Mouse (Mus musculus) forebrain, embryonic 14.5 days (tissue): ENCODE data around the gene Afap1. TPM values are rescaled to one million over a fixed set of nuclear protein-coding genes. Genes with fewer than 3 reads are reported as not detected.

Experiments
- ATAC-seq: fragments of 200-750 bp; cut with Nextera tagmentation; 2 replicates; pipeline ENCODE4 v1.8.0; 2017; ENCODE audit warnings: mild to moderate bottlenecking, moderate library complexity
- DNase-seq: peaks from one replicate; pipeline ENCODE4 v3.0.0-alpha.2; 2015; ENCODE audit warnings: low spot score
- H3K27ac ChIP-seq: fragments of 300-500 bp; sonication (generic); 2 replicates; pipeline ENCODE4 v1.5.1; 2014; ENCODE audit warnings: low read depth, mild to moderate bottlenecking, control low read depth, low read length, moderate library complexity
- H3K27me3 ChIP-seq: fragments of 300-500 bp; sonication (generic); replicated peaks from 2 replicates; pipeline ENCODE4 v1.6.1; 2014; ENCODE audit warnings: low read length, control low read depth, mixed read lengths; ENCODE audit not compliant: control insufficient read depth, insufficient read depth
- H3K36me3 ChIP-seq: fragments of 300-500 bp; sonication (generic); 2 replicates; pipeline ENCODE4 v1.6.1; 2014; ENCODE audit warnings: low read length, control low read depth; ENCODE audit not compliant: control insufficient read depth, insufficient read depth
- H3K4me1 ChIP-seq: fragments of 300-500 bp; sonication (generic); 2 replicates; pipeline ENCODE4 v1.6.1; 2014; ENCODE audit warnings: antibody characterized with exemption, low read length, control low read depth; ENCODE audit not compliant: control insufficient read depth, insufficient read depth
- H3K4me2 ChIP-seq: fragments of 300-500 bp; sonication (generic); 2 replicates; pipeline ENCODE4 v1.6.1; 2014; ENCODE audit warnings: mild to moderate bottlenecking, control low read depth, low read length
- H3K4me3 ChIP-seq: fragments of 300-500 bp; sonication (generic); 2 replicates; pipeline ENCODE4 v1.5.1; 2014; ENCODE audit warnings: low read depth, low read length, control low read depth
- H3K9ac ChIP-seq: fragments of 300-500 bp; sonication (generic); 2 replicates; pipeline ENCODE4 v1.6.1; 2014; ENCODE audit warnings: mild to moderate bottlenecking, low read length, control low read depth, moderate library complexity
- H3K9me3 ChIP-seq: fragments of 300-500 bp; sonication (generic); replicated peaks from 2 replicates; pipeline ENCODE4 v1.6.1; 2016; ENCODE audit warnings: low read length, control low read depth, mixed read lengths; ENCODE audit not compliant: control insufficient read depth
- WGBS: fragments of 180-500 bp; shearing (Covaris S2); extraction: QIAGEN DNeasy Blood & Tissue Kit; methylation state at CpG from one replicate; pipeline ENCODE4 v1.1.7; 2014; 5-methylcytosine and 5-hydroxymethylcytosine counted together
- polyA plus RNA-seq: library from polyadenylated mRNA; unstranded; fragments of >200 nt; fragmentation: Nextera tagmentation; extraction: Ambion mirVana; gene quantifications from 2 replicates; pipeline ENCODE4 v1.2.1, GENCODE M21; 2014

The Afap1 gene
- polyA plus RNA-seq, 1 experiment from 2014 or later, result 36.9 TPM

GRCm38 (mm10) chr5:36040398-36041235 is 147.5 kb downstream of the Afap1 start:
- ATAC-seq (peak; percentile 92), DNase-seq (peak; percentile 90)
- 0 out of 2 replicates have a peak overlapping the region, but pooled peaks have one; percentile 5 for H3K4me2 ChIP-seq
- no peaks in the 10 kb centered on the region for H3K36me3 ChIP-seq
- peak overlapping the region; percentile 77 for H3K27ac ChIP-seq
- 44% methylated on average over 13 of the region's 13 CpGs for WGBS
- peaks cover 14% of the 10 kb centered on the region for H3K4me1 ChIP-seq
- no peaks in the 10 kb centered on the region for H3K27me3 ChIP-seq
- no peaks in the 10 kb centered on the region for H3K9me3 ChIP-seq
- H3K4me3 ChIP-seq, result no peak overlapping the region
- no peak overlapping the region; the same call in 1 of the 2 replicates for H3K9ac ChIP-seq

GRCm38 (mm10) chr5:36041236-36041562 is 148.1 kb downstream of the Afap1 start:
- Histone ChIP-seq H3K4me2 (0 out of 2 replicates have a peak overlapping the region, but pooled peaks have one; percentile 5), H3K4me3 (no peak overlapping the region), H3K9ac (no peak overlapping the region; the same call in 1 of the 2 replicates), H3K27ac (peak overlapping the region; percentile 77), H3K36me3 (no peaks in the 10 kb centered on the region), H3K9me3 (no peaks in the 10 kb centered on the region), H3K4me1 (peaks cover 14% of the 10 kb centered on the region), H3K27me3 (no peaks in the 10 kb centered on the region)
- DNase-seq (no peak), ATAC-seq (peak; percentile 58)

- H3K36me3 ChIP-seq, result no peaks in the 10 kb centered on the region
- peaks cover 14% of the 10 kb centered on the region for H3K4me1 ChIP-seq
- no peak overlapping the region; the same call in 1 of the 2 replicates for H3K9ac ChIP-seq
- H3K27me3 ChIP-seq, result no peaks in the 10 kb centered on the region
- H3K9me3 ChIP-seq, result no peaks in the 10 kb centered on the region
- no peak overlapping the region for H3K4me3 ChIP-seq
- WGBS, result 95% methylated on average over 6 of the region's 6 CpGs
- ATAC-seq (0 out of 2 replicates have a peak, but pooled peaks have one; percentile 19), DNase-seq (no peak)
- no peak overlapping the region for H3K4me2 ChIP-seq
- peak overlapping the region; percentile 77 for H3K27ac ChIP-seq
Observed at GRCm38 (mm10) chr5:36041756-36042155, 148.6 kb downstream of the Afap1 start.

GRCm38 (mm10) chr5:36043154-36043553 is 150.0 kb downstream of the Afap1 start:
- Histone ChIP-seq H3K9me3 (no peaks in the 10 kb centered on the region), H3K9ac (no peak overlapping the region), H3K27me3 (no peaks in the 10 kb centered on the region), H3K4me1 (peaks cover 14% of the 10 kb centered on the region), H3K4me2 (no peak overlapping the region), H3K27ac (no peak overlapping the region), H3K4me3 (no peak overlapping the region), H3K36me3 (no peaks in the 10 kb centered on the region)
- DNase-seq, result no peak
- no peak for ATAC-seq
- WGBS, result 93% methylated on average over 2 of the region's 2 CpGs

Other genes with a start within 250 kb of the Afap1 start
- 7.8 and 10.0 TPM in 2 replicates for gene Htra3, start 213.5 kb upstream of the Afap1 start, polyA plus RNA-seq
- gene Sh3tc1, start 153.3 kb upstream of the Afap1 start, polyA plus RNA-seq, result 1.3 and 2.2 TPM in 2 replicates
- gene Ablim2, start 135.4 kb upstream of the Afap1 start, polyA plus RNA-seq, result 4.7 and 7.4 TPM in 2 replicates